Mouse (Mus musculus) adipose tissue, adult 10 weeks (tissue): ENCODE data around the gene Gimap4. TPM values are rescaled to one million over a fixed set of nuclear protein-coding genes. Genes with fewer than 3 reads are reported as not detected.

ENCODE experiments used
- polyA plus RNA-seq: library from polyadenylated mRNA; stranded (reverse); fragments of 350-450 nt; fragmentation: Illumina TruSeq; extraction: RNeasy Lipid Tissue Mini Kit (QIAGEN cat#74804); gene quantifications from one replicate; pipeline ENCODE4 v1.2.3, GENCODE M21; 2014; ENCODE audit warnings: low read depth, low replicate concordance

Gene Gimap4
- polyA plus RNA-seq, result 19.0 TPM

GRCm38 (mm10) chr6:48684319-48684718, at the start of gene Gimap4:
Gimap4 (plus strand) TSS chr6:48684549.

GRCm38 (mm10) chr6:48646995-48647394, 37.4 kb upstream of the Gimap4 start, which contains the start of gene Gimap8:
Gimap8 (plus strand) TSS chr6:48647234.

GRCm38 (mm10) chr6:48675931-48676859, 8.2 kb upstream of the Gimap4 start, which contains the start of gene Gimap9:
Gimap9 (plus strand) TSS chr6:48676129.

GRCm38 (mm10) chr6:48718455-48718854, 34.1 kb downstream of the Gimap4 start, which contains the start of the genes Gm28053 and Gimap7:
Gm28053 (plus strand) TSS chr6:48718607.
Gimap7 (plus strand) TSS chr6:48718621.

GRCm38 (mm10) chr6:48738961-48739779, 54.8 kb downstream of the Gimap4 start, which contains the start of gene Gimap1:
Gimap1 (plus strand) TSS chr6:48739054.

Other genes with a start within 250 kb of the Gimap4 start
- gene Zfp467, start 238.7 kb upstream of the Gimap4 start, polyA plus RNA-seq, result 13.7 TPM
- gene Sspo, start 236.3 kb upstream of the Gimap4 start, polyA plus RNA-seq, result 0.63 TPM
- 68.8 TPM for gene Atp6v0e2, start 146.9 kb upstream of the Gimap4 start, polyA plus RNA-seq
- 37.3 TPM for gene Lrrc61, start 129.8 kb upstream of the Gimap4 start, polyA plus RNA-seq
- gene Rarres2, start 111.8 kb upstream of the Gimap4 start, polyA plus RNA-seq, result 317 TPM
- not detected for gene Gm45021, start 94.9 kb upstream of the Gimap4 start, polyA plus RNA-seq
- 31.7 TPM for gene Repin1, start 90.7 kb upstream of the Gimap4 start, polyA plus RNA-seq
- gene Gm44965, start 90.6 kb upstream of the Gimap4 start, polyA plus RNA-seq, result not detected
- gene Zfp775, start 82.5 kb upstream of the Gimap4 start, polyA plus RNA-seq, result 5.2 TPM
- gene AI854703, start 57.8 kb upstream of the Gimap4 start, polyA plus RNA-seq, result 0.65 TPM
- 8.7 TPM for gene Gimap8, start 37.3 kb upstream of the Gimap4 start, polyA plus RNA-seq
- 6.5 TPM for gene Gimap9, start 8.4 kb upstream of the Gimap4 start, polyA plus RNA-seq
- gene Gimap6, start 23.7 kb downstream of the Gimap4 start, polyA plus RNA-seq, result 22.4 TPM
- gene Gm28053, start 34.1 kb downstream of the Gimap4 start, polyA plus RNA-seq, result 1.7 TPM
- gene Gimap7, start 34.1 kb downstream of the Gimap4 start, polyA plus RNA-seq, result 0.68 TPM
- 5.4 TPM for gene Gimap1, start 54.5 kb downstream of the Gimap4 start, polyA plus RNA-seq
- 4.5 TPM for gene Gimap5, start 61.6 kb downstream of the Gimap4 start, polyA plus RNA-seq
- 5.8 TPM for gene Gimap3, start 86.3 kb downstream of the Gimap4 start, polyA plus RNA-seq
- 249 TPM for gene Tmem176a, start 156.4 kb downstream of the Gimap4 start, polyA plus RNA-seq
- gene Tmem176b, start 156.9 kb downstream of the Gimap4 start, polyA plus RNA-seq, result 309 TPM
- 1.5 TPM for gene Aoc1, start 188.3 kb downstream of the Gimap4 start, polyA plus RNA-seq
- gene 1600015I10Rik, start 245.3 kb downstream of the Gimap4 start, polyA plus RNA-seq, result not detected